Mouse (Mus musculus): ENCODE results near the gene Tusc1. TPM values are rescaled to one million over a fixed set of nuclear protein-coding genes. Genes with fewer than 3 reads are reported as not detected.

The Tusc1 gene
- polyA plus RNA-seq (2012; rRNA removed; ENCODE audit: low replicate concordance), result 5.3 and 11.4 TPM in 2 replicates

DNA sequence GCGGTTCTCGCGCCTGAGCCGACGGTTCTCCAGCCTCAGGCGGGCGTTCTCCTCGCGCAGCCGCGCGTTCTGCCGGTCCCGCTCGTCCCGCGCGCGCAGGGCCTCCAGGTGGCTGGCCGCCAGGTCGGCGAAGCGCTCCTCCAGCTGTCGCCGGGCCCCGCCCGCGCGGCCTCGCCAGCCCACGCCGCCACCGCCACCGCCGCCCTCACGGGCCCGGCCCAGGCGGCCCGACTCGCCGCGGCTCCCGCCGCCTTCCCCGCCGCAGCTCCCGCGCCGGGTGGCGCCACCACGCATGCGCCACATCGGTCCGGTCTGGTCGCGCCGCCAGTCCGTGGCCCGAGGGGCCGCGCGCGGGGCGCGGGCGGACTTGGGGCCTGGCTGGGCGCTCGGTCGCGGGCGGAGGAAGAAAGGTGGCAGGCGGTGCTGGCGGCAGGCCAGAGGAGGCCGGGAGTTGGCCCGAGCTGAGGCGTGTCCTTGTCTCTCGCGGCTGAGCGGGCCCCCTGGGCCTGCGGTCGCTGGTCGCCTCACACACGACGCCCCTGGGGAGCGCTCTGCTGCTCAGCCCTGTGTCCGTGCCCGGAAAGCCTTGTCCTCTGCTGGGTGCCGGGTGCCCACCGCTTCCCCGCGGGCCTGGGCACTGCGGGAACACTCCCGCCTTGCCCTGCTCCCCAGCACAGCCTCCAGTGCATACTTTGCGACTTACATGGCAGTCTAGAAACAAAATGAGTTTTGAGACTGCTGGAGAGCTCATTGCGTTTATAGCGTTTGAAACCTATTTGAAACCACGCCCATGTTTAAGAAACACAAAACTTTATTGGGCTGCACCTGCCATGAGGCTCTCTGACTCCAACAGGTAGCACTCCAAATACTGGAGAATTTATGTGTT lies at the start of gene Tusc1:
TSS of gene Tusc1 (minus strand) at position 394 of the 886 bp plus-strand sequence.

Data from duodenum, adult 2 months (tissue).